Mouse (Mus musculus) brain, embryonic 14.5 days (tissue): ENCODE data around the gene Gpx3.

ENCODE experiments used
- CTCF ChIP-seq: fragments of 200-500 bp; IDR thresholded peaks from 2 replicates; pipeline ENCODE4 v1.5.1; 2012; ENCODE audit warnings: inconsistent platforms, mild to moderate bottlenecking, moderate library complexity, borderline replicate concordance; ENCODE audit not compliant: insufficient read depth, insufficient read length; ENCODE audit errors: extremely low read depth
- POLR2A ChIP-seq: fragments of 200-500 bp; IDR thresholded peaks from 2 replicates; pipeline ENCODE4 v1.6.1; 2012; ENCODE audit warnings: mild to moderate bottlenecking, inconsistent platforms, borderline replicate concordance; ENCODE audit not compliant: poor library complexity, insufficient read depth, insufficient read length, severe bottlenecking; ENCODE audit errors: extremely low read depth

- TF ChIP-seq CTCF (no peak), POLR2A (no peak)
These were observed 52.5 kb downstream of the Gpx3 start for GRCm38 (mm10) chr11:54954716-54955115.
